Mouse (Mus musculus) thymus, postnatal 36 days (tissue): ENCODE results near the gene Prkcz.

Experiments used
- DNase-seq, 2 experiments: peaks; one replicate each; pipeline ENCODE4 v3.0.0; 2022; ENCODE audit warnings: mixed read lengths in 2 of 2

The Prkcz gene

DNA sequence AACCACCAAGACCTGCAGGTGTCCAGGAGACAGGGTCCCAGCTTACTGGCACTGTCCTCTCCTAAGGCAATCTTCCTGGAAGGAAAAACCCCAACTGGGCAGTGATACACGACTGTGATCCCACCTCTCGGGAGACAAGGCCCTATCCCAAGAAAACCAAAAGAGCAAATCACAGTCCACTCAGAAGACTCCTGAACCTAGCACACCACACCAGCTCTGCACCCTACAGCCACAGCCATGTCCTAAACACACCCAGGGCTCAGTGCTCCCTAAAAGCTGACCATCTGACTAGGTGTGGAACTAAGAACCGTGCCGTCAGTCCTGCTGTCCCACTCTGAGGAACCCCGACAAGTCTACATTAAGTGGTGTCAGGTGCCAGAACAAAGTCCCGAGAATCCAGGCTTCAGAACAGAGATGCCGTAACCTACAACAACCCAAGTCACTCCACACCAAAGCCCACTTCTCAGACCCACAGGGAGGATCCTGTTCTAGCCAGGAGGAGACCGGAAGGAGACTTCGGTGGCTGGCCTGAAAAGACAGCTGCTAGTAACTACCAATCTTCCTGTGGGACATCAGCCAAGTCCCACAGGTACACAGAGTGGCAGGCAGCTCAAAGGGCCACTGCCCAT lies 142.9 kb downstream of the Prkcz start:
- DNase-seq = peak in 1 of 2 experiments; percentile 3

DNA sequence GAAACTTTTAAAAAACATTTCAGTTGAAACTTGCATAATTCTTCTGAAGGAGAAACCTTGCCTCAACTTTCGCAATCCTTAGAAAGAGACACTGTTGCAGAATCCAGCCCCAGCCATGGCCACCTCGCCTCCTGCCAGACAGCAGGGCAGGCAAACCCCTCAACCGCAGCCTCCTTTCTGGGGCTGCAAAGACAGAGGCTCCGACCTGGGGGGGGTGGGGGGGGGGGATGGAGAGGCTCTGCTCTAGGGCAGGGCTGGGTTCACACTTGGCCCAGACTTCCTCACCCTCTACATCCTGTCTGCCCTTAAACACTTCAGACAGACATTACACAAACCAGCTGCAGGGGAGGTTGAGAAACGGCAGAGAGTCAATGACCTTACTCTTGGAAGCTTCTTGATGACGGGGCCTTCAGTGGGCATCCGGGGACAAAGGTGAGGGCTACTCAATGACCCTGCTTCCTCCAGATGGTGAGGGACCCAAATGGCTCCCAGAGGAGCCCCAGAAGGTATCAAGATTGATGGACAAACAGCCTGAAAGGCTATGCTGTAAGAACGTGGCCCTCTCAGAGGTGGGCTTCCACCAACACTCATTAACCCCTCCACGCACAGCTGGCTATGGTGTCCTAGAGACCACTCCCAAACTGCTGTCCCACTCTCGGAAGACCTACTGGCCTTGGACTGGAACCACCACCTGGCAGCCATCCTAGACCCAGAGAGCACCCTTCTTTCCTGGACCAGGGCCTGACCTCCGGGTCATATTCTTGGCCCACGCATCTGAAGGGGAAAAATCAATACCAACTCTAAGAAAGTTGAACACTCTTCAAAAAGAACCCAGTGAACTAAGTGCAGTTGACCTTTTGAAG lies 143.7 kb downstream of the Prkcz start:
- DNase-seq = peak; percentile 31 to 56

DNA sequence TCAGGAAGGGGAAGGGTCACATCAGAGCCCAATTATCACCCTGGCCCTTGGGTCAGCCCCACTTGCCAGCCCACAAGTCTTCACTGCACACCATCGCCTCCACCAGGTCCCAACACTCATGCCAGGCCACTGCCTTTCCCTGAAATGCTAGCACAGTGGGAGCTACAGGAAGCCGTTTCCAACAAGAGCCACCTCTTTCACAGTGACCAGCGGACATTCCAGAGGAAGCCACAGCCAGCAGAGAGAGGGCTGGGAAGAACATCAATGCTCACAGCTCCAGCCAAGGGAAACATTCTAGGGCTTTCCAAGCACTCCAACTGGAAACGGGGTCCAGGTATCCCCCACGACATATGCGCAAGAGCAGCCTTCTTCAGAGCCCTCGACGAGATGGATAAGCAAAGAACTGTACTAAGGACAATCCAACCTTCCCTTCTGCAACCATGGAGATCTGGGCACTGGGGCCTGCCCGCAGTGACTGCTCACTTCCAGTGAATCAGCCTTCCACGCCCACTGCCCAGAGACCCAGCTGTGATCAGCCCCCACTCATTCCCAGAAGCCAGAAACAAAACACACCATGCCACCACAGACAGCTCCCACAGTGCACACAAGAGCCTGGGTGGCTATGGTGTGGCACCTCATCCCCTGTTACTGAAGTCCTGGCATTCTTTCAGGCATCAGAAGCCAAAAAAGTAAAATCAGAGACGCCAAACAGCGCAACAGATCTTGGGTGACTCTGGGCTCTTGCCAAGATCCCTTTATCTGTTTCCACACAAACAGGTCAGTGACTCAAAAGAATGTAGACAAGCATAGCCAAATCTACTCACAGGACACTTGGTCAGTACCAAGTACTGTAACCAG lies 145.2 kb downstream of the Prkcz start:
- peak in 1 of 2 experiments; percentile 11 for DNase-seq

DNA sequence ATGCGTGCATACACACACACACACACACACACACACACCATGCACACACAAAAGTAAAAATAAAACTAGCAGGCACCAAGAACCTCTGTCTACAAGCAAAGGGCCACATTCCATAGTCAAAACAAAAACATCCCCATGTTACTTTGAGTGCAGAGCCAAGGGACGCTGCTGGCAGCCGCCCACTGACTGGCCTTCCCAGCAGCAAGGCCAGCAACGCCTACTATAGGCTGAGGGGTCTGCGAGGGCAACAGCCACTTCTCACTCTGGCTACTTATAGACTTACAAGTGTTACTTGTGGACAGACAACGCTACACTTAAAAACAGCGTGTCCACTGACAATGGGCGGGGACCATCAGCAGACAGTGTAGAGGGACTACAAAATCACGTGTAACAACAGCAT lies 146.0 kb downstream of the Prkcz start:
- DNase-seq = no peak

DNA sequence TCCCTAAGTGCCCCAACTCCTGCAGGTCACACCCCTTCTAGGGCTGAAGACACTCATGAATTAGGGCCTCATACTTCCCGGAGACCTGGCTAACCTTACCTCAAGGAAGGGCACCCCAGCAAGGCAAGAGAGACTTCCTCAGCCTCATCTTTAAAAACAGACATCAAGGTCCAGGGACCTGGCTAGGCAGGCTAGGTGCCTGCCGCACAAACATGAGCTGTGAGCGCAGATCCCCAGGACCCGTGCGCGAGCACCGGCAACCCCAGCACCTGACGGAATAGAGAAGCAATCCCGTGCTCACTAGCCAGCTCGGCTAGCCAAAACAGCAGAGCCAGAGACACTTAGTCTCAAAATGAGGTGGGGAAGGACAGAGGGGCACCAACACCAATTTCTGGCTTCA lies 146.4 kb downstream of the Prkcz start:
- no peak for DNase-seq

DNA sequence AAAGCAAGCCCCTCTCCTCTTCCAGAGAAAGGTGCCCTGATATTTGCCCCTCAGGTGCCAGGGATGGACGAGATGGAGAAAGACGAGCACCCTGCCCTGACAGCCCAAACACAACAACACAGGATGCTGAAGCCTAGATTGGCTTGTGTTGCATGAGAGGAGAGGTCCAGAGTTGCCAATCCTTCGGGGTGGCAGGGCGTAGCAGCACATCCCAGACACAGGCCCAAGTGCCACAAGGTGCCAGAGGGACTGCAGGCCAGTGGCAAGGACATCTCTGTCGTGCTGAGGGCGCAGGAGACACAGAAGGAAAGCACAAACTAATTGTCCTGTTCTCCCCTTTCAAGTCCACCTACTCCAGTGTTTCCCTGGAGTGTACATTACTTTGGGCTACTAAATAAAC lies 147.0 kb downstream of the Prkcz start:
- DNase-seq = no peak

DNA sequence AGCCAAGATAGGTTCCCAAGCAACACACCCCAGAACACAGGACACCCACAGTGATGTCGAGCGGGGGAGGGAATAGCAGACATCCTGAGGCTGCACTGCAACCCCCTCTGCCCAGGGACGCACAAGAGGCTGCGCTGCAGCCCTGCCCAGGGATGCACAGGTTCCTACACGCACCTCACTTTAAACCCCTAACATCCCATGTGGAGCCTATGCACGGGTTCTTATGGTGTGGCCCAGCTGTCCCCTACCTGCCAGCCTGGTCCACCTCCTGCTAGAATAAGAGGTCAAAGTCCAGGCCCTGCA lies 147.5 kb downstream of the Prkcz start:
- DNase-seq = peak in 1 of 2 experiments; percentile 1

DNA sequence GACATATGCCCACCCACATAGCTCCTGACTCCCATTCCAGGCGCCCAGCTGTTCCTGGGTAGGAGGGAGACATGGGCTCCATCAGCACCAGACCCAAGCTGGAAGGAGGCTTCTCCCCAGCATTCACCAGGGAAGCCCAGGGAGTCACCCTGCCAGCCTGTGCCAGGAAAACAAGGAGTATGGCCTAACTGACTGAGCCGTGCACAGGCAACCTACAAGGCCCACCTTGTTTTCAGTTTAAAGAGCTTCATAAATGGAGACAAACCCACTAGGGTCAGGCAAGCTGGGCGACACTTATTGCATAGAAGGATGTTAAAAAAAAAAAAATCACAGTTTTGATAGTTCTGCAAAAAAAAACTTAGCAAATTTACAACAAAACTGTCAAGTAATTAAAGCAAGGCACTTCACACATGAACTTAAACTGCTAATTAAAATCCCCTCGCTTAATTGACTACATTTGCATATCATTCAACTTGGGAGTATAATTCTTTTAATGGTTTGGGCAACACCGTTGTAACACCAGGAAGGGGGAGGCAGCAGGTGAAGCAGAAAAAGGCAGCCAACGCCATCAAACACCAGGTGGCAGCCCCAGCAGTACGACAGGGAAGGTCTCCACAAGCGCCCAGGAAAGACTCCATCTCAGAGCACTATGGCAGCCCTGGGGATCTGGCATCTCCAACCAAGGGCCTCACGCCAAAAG lies 148.0 kb downstream of the Prkcz start:
- DNase-seq = peak in 1 of 2 experiments; percentile 47
